Mouse (Mus musculus): ENCODE data around the gene Abcc4.

DNA sequence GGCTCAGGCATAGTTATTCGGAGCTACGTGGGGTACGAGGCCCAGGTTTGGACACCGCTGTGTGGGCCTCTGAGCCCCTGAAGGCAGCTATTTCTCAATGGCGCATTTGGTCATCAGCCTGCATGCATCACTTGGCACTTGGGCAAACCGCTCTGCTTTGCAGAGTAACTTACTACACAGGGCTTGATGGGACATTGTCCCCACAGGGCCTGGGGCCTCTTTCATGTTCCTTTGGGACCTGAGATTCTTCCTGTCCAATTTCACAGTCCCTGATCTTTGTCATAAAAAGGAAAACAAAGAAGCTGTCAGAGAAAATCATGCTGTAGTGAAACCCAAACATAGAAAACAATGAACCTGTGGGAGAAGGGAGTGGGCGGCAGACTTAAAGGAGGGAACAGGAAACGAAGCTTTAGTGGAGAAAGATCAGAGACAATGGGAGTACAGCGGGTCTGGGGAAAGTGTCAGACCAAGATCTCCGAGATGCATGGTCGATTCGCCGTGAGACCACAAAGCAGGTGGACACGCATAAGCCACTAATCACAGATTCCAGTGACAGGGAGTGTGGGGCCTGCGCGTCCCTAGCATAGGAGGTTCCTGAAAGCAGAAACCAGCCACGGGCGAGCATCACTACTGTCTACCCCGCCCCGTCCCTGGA lies 48.2 kb downstream of the Abcc4 start:
- TF ChIP-seq POLR2A (IDR thresholded peaks at IDR 0.05; ENCODE audit: insufficient read depth, low read depth, low read length), result no peak
- TF ChIP-seq CTCF (IDR thresholded peaks at IDR 0.05), result no peak

All from heart, adult 2 months (tissue).